Mouse (Mus musculus) kidney, adult 9 months (tissue): ENCODE data around the gene Tas1r2.

Experiments
- DNase-seq: peaks from one replicate; pipeline ENCODE4 v3.0.0; 2022

Gene Tas1r2

GRCm38 (mm10) chr4:139639801-139640200 is 13.5 kb upstream of the Tas1r2 start:
- peak; percentile 41 for DNase-seq

- DNase-seq, result no peak
These were observed 13.0 kb upstream of the Tas1r2 start for GRCm38 (mm10) chr4:139640333-139640732.

GRCm38 (mm10) chr4:139640775-139641174 is 12.6 kb upstream of the Tas1r2 start:
- no peak for DNase-seq

GRCm38 (mm10) chr4:139641829-139642425 is 11.4 kb upstream of the Tas1r2 start:
- no peak for DNase-seq

GRCm38 (mm10) chr4:139643972-139644371 is 9.4 kb upstream of the Tas1r2 start:
- peak; percentile 77 for DNase-seq

GRCm38 (mm10) chr4:139646916-139647315 is 6.4 kb upstream of the Tas1r2 start:
- no peak for DNase-seq

GRCm38 (mm10) chr4:139650086-139650743 is 3.1 kb upstream of the Tas1r2 start:
- DNase-seq, result no peak

- DNase-seq, result no peak
These were observed 2.4 kb upstream of the Tas1r2 start for GRCm38 (mm10) chr4:139650907-139651306.

GRCm38 (mm10) chr4:139661897-139662296 is 8.6 kb downstream of the Tas1r2 start:
- DNase-seq, result no peak

- DNase-seq, result peak; percentile 67
These were observed 14.3 kb downstream of the Tas1r2 start for GRCm38 (mm10) chr4:139667632-139668031.

- DNase-seq, result peak; percentile 71
These were observed 16.5 kb downstream of the Tas1r2 start for GRCm38 (mm10) chr4:139669847-139670246.

GRCm38 (mm10) chr4:139675696-139676095 is 22.4 kb downstream of the Tas1r2 start:
- no peak for DNase-seq

GRCm38 (mm10) chr4:139683728-139684638 is 30.6 kb downstream of the Tas1r2 start:
- DNase-seq, result peak; percentile 83

- peak; percentile 60 for DNase-seq
These were observed 31.3 kb downstream of the Tas1r2 start for GRCm38 (mm10) chr4:139684639-139685017.

GRCm38 (mm10) chr4:139688058-139688457 is 34.7 kb downstream of the Tas1r2 start:
- no peak for DNase-seq

- no peak for DNase-seq
These were observed 36.4 kb downstream of the Tas1r2 start for GRCm38 (mm10) chr4:139689627-139690269.

- no peak for DNase-seq
These were observed 40.0 kb downstream of the Tas1r2 start for GRCm38 (mm10) chr4:139693315-139693714.

GRCm38 (mm10) chr4:139697755-139698154 is 44.4 kb downstream of the Tas1r2 start:
- no peak for DNase-seq

GRCm38 (mm10) chr4:139698602-139699001 is 45.3 kb downstream of the Tas1r2 start:
- no peak for DNase-seq

GRCm38 (mm10) chr4:139702914-139703313 is 49.6 kb downstream of the Tas1r2 start:
- DNase-seq, result no peak

GRCm38 (mm10) chr4:139703468-139703867 is 50.1 kb downstream of the Tas1r2 start:
- no peak for DNase-seq

- no peak for DNase-seq
These were observed 52.6 kb downstream of the Tas1r2 start for GRCm38 (mm10) chr4:139705986-139706385.
